Mouse (Mus musculus): ENCODE measurements around the gene Pitpnm2.

Pitpnm2 gene

DNA sequence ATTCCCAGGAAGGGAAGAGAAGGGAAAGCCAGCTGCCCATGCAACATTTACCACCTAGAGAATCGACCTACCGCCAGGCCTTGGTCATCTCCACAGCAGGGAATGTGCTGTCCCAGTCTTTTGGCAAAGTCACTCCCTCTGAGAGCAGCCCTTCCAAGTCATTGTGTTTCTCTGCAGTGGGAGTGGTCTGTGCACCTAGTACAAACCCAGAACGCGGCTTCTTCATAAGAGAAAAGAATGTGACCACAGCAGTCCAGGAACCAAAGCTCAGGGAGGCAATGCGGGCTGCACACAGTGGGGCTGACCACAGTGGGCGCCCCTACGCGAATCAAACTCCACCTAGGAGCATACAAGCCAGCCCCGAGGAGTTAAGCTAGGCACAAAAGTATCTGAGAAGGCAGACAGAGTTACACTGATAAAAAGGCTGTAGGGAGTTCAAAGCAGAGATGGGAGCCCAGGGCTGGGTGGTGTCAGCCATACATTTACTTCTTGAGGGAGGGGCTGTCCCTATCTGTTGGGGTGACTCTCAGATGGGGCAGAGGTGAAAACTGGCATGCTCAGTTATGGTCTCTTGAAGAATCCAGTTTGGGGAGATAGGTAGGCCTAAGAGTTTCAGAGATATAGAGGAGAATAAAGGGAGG lies 1.5 kb downstream of the Pitpnm2 start:
- no peak for DNase-seq (ENCODE audit: low read depth, low spot score)

DNA sequence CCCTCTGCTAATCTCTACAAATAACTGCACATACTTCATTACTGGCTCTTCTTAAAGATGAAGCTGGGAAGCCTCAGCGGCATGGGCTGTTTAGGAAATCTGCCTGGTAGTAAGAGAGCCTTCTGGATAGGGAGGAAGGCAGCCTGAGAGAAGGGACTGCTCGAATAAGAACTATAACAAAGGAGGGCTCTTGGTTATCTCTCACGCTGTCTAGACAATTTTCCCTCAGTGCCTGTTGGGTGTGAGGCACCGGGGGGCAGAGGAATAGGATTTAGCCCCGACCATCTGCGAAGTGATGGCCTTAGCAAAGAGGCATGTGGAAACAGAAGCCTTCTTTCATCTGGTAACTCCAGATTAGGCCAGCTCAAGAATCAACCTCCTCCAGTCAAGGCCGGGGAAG lies 2.3 kb downstream of the Pitpnm2 start:
- DNase-seq (ENCODE audit: low read depth, low spot score) = no peak

DNA sequence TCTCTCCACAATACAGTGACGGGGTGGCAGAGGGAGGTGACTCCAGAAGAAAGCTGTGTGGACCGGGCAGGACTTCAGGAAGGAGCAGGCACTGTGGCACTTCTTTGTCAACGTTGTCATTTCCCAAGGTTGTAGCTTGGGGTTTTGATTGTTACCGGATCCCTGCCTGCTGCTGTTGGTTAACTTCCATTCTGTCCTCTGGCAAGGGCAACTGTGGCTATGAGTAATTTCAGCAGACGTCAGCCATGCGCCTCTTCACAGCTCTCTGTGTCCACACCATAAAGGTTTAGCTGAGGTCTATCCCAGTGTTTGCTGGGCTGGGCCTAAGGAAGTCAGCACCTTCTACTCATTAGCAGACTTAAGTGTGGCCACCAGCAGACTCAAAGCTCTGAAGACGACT lies 4.7 kb downstream of the Pitpnm2 start:
- no peak for DNase-seq (ENCODE audit: low read depth, low spot score)

DNA sequence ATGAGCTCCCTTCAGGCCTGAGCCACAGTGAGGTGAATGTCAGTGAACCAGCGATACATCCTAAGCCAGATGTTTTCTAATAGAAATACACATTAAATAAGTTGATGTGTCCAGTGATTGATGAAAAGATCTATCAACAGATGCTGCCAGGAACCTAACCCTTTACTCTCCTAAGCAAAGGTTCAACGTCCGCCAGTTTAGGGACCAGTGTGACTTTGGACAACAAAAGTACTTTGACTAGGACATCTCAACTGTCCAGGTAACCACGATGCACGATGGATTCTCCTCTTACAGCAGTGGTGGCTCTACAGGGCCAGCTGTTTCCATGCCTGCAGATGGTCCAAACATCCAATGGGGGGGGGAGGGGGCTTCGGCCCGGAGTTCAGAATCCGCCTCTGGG lies 5.1 kb downstream of the Pitpnm2 start:
- no peak for DNase-seq (ENCODE audit: low read depth, low spot score)

DNA sequence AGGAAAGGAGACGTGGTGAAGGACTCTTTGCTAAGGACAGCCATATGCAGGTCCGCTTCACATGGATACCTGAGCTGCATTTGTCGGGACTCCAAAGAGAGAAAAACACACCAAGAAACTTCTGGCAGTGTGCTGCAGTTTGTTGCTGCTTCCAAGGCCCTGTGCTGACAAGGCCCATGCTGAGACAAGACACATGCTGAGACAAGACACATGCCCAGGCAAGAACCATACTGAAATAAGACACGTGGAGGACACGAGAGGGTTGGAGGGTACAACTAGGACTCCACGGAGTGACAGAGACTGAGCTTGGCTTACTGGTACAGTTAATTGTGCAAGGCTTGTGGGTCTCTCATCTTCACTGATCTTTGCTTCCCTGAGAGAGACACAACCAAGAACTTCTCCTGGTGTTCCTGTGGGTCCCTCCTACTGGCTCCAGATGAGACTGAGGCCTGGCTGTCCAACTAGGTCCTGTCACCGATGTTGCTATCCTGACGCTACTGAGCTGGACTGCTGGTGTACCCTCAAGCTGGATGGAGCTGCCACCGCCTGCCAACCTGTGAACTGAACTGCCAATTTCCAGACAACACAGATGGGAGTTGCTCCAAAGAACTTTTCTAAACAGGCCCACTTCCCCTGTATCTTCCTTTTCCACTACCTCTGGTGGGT lies 6.2 kb downstream of the Pitpnm2 start:
- DNase-seq (ENCODE audit: low read depth, low spot score) = no peak

GRCm38 (mm10) chr5:124241686-124242444 lies 7.7 kb downstream of the Pitpnm2 start:
- no peak for DNase-seq (ENCODE audit: low read depth, low spot score)

DNA sequence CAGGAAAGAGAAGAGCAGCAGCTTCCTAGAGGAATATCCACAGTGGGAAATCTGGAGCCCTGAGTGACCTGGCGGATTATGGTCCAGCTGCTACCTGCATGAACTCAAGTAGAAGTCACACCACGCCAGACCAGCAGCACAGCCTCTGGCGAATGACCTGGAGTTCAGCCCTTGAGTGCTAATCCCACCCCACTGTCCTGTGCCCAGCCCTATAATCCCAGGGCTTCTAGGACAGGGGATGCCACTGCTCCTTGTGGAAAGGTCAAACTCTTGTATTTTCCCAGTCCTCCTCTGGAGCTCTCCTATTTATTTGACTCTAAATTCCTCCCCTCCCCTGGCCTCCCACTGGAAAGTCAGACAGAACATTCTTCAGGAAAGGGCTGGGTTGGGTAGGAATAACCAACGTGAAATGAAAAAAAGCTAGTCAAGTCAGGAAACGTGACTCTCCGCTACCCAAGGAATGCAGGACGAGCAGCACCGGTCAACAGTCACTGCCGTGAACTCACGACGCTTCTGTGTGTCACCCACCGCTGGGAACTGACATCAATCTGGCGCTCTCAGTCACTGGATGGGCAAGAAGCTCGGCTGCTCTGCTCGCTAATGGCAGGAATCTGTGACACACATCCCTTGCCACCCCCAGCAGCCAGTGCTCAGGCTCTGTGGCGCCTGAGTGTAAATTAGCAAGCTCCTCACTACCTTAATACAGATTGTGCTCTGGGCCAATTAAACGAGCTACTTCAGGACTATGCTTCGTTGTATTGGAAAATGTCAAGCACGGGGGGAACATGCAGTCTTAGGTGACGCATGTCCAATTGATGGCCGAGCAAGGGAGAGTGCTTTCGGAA lies 8.5 kb downstream of the Pitpnm2 start:
- DNase-seq (ENCODE audit: low read depth, low spot score) = no peak

- DNase-seq (ENCODE audit: low read depth, low spot score) = no peak
Measured at GRCm38 (mm10) chr5:124236180-124236579, 13.4 kb downstream of the Pitpnm2 start.

- no peak for DNase-seq (ENCODE audit: low read depth, low spot score)
Measured at GRCm38 (mm10) chr5:124234778-124235177, 14.8 kb downstream of the Pitpnm2 start.

GRCm38 (mm10) chr5:124233874-124234661 lies 15.5 kb downstream of the Pitpnm2 start:
- no peak for DNase-seq (ENCODE audit: low read depth, low spot score)

DNA sequence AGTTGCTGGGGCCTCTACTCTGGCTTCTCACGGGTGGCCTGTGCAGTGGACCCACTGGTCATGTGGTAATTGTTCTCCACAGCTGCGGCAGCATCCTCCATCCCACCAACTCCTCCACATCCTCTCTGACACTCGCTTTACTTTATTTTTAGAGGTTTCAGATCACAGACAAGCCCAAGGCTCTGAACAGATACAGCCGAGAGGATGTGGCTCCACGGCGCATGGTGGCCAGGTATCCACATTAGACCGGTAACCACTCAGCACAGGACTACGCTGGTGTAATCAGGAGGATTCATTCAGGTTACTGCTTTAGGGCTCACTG lies 16.5 kb downstream of the Pitpnm2 start:
- no peak for DNase-seq (ENCODE audit: low read depth, low spot score)

DNA sequence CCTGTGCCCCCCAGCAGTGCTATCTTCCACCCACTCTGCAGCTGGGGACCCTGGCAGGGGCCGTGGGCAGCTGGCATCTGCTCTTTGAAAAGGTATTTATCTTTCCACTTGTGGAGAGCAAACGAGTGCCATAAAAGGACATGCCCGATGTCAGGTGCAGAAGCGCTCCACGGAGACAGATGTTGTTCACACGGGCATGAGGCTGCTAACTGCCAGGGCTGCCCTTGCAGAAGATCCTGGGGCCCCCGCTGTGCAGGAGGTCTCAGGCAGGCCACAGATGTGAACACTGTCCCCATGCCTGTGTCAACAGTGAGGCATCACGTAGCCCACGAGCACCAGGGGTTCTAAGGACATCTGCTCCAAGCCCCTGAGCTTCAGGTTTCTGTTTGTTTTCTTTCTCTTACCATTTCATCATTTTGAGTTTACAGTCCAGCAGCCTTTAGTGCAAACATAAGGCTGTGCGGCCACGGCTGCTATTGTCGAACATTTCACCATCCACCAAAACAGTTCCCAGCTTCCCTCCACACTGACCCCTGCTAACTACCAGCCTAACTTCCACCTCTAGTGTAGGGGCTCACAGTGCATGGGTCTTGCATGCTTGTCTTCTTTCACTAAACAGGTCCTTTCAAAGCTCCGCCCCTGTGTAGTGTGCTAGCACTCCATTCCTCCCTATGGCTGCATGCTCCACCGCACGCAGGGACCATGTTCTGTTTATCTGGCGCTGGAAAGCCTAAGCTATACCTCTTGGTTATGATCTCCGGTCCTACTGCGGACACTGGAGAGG lies 17.0 kb downstream of the Pitpnm2 start:
- no peak for DNase-seq (ENCODE audit: low read depth, low spot score)

DNA sequence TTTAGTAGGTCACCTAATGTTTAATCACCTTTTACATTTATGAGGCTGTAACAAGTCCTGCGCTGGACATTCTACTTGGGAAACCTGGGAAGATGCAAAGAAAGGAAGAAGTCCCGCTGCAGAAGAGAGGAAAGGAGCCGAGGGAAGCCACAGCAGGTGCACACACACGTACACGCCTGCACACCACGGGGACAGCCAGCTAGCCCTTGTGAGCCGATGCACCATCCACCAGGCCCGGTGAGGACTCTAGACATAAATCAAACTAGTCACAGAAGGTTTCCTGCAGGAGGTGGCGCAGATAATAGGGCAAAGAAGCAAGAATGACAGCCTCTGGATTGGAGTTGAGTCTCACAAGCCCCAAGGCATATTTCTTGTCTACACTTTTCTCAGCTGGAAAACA lies 19.1 kb downstream of the Pitpnm2 start:
- no peak for DNase-seq (ENCODE audit: low read depth, low spot score)

DNA sequence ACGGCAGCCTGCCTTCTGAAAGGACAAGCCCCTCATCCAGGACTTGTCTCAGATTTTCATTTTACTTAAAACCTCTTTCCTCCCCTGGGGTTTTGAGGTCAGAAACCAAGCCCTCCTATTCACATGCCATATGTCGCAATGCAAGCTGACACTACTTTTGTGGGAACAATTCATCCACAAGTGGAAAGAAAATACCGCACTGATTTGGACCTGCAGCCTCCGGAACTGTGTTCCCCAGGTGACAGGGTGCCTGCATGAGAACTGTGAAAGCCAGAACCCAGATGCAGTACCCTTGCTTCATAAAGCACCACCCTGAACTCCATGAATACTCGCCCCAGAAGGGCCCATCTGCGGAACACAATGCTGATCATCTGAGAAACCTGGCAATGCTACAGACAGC lies 22.4 kb downstream of the Pitpnm2 start:
- no peak for DNase-seq (ENCODE audit: low read depth, low spot score)

DNA sequence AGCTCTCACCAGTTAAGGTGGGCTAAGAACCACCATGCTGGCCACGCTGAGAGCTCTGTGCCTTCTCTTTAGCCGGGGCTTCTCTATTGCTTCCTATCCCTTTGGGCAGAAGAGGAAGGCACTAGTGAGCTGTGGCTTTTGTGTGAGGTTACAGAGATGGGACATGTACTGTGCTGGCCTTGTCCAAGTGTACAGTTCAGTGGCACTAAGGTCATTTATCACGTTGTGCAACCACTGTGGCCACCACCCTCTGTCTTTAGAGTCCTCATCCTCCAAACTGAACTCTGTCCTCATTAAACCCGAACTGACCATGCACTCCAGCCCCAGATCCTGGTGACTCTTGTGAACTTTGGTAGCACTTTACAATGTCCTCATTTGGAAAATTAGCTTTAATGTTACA lies 23.1 kb downstream of the Pitpnm2 start:
- DNase-seq (ENCODE audit: low read depth, low spot score) = no peak

- DNase-seq (ENCODE audit: low read depth, low spot score) = no peak
Measured at GRCm38 (mm10) chr5:124225891-124226290, 23.7 kb downstream of the Pitpnm2 start.

DNA sequence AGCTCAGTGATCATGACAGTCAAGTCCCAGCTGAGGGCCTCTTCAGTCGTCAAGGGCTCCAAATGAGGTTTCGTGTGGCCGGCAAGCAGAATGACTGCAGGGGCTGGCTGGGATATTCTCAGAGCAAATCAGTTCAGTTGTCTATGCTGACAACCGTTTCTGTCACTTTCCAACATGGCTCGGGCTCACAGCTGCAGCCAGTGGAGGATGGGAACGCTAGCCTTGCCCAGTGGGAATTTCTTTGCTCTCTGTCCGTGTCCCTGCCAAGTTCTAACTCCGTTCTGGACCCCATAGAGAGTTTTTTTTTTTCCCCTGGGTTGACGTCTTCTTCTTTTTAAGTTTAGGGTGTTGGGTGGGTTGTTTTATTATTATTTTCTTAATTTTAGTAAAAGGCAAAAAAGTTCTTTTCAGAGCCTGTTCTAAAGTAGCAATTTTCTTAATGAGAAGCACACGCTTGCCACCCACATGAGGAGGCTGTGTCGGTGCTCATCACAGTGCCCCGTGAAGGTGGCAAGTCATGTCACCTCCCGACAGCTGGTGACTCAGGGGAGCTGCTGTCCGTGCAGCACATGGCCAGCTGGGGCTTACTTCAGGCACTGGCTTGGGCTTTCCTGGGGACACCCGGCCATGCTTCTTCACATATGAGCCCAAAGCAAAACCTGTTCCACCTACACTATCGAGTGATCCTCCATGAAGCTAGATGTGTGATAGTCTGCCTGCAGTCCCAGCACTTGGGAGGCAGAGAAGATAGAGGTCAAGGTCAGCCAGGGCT lies 25.1 kb downstream of the Pitpnm2 start:
- DNase-seq (ENCODE audit: low read depth, low spot score) = no peak

DNA sequence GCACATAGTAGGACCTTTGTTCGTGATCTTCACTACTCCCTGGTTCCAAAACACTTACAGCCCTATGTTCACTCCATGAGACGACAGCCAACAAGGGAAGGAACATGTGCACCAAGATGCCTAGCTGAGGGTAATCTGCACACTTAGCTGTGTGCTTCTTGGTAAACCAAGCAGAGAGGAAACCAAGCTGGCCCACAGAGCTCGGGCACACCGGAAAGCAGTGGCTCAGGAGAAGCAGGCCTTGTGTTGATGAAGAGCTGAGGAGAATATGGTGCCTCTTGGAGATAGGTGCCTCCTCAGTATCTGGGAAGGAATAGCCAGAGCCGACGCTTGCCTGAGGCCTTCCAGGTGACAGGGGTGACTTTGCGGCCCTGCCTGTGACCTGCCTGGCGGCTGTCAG lies 26.0 kb downstream of the Pitpnm2 start:
- DNase-seq (ENCODE audit: low read depth, low spot score) = no peak

- DNase-seq (ENCODE audit: low read depth, low spot score) = no peak
Measured at GRCm38 (mm10) chr5:124222696-124223095, 26.9 kb downstream of the Pitpnm2 start.

- DNase-seq (ENCODE audit: low read depth, low spot score) = no peak
Measured at GRCm38 (mm10) chr5:124221736-124222040, 27.9 kb downstream of the Pitpnm2 start.

Measured in c-Kit-negative CD71-positive TER-119-positive erythroid progenitor cells, embryonic 14.5 days (primary cell).